Mouse (Mus musculus) forelimb bud, embryonic 11.5 days (tissue): Measurements from ENCODE around the gene Gpat3.

Experiments
- DNase-seq: peaks from one replicate; pipeline ENCODE4 v3.0.0-alpha.2; 2012; ENCODE audit warnings: low read depth, low spot score

Gene Gpat3

DNA sequence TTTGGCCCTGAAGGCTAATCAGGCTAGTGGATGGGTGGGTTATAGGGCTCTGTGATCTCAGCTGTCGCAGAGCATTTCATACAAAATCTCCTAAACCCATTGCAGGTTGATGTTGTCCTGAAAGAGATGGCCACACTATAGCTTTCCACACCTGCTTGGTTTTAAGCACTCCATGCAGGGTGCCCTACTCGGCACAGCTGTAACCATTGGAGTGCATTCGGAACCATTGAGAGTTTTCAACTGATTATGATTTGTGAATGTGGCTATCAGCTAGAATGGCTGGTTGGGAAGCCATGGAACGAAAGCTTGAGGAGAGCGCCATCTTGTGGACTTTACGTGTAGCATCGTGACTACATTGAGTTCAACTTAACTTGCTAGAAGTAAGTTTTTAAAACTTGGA, 69.5 kb downstream of the Gpat3 start:
- DNase-seq: peak; percentile 69

DNA sequence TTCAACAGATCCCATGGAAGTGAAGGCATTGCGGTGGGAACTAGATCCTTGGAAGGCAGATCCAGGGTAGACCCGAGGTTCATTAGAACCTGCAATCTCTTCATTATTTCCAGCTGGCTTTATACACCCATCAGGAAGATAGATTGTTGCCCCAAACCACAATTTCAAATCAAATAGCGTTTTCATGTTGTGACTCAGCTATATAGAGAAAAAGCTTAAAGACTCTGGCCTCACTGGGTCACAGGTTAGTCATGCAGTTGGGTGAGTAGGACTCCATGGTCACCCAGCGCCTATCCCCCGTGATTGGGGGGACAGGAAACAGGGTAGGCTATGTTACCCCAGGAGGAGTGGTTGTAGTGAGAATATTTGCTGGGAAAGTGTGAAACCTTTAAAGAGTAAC, 69.9 kb downstream of the Gpat3 start:
- no peak for DNase-seq

DNA sequence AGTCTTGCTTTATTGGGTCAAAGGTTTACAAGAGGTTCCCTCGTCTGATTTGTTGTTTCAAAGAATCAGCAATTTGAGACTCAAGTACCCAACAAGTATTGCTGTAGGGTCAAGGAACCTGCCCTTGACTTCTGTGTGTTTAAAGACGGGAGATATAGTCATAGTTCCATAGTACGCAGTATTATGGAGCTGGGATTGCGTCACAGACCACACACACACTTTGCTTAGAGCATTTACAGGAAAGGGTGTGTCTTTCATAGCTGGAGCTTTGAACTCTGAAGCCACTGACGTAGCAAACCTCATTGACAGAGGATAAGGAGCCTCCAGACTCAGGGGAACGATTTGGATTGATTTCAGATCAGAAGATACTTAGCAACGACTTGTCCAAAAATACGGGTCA, 70.9 kb downstream of the Gpat3 start:
- DNase-seq: no peak

DNA sequence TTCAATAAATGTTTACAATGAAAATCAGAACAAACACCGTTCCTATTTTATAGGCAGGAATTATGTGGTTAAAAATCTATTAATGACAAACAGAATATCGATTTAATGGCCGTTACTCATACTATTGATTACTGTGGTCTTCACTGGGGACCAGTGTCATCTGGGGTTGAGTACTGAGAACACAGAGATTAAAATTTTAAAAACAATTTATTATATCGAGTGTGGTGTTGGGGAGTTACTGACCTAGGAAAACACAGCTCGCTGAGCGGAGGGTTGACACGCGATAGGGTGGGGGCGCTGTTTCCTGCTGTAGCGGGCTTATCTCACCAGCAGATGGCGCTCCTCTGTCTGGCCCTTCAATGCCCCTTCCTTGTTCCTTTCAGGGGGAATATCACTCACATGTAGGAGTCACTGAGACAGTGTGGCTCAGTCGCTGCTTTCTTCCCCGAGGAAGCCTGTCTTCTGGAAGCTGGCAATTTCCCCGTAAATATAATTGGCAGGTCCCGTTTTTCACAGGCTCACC, 71.8 kb downstream of the Gpat3 start:
- peak; percentile 62 for DNase-seq

DNA sequence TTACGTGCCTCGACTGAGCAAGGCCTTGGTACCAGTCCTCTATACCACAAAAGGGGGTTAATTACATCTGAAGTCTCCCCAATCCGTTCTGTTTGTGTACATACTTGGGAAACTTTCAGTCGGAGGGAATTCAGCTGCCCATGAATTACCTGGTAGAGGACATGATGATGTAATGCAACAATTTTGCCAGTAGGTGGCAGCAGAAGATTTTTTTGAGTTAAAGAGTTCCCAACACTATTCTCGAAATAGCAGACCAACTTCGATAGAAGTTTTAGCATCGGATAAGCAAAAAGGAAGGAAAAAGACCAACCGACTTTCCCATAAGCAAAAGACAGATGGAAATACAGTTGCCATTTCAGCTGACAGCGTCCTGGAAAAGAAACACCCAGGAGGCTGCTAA, 73.6 kb downstream of the Gpat3 start:
- DNase-seq: peak; percentile 80

DNA sequence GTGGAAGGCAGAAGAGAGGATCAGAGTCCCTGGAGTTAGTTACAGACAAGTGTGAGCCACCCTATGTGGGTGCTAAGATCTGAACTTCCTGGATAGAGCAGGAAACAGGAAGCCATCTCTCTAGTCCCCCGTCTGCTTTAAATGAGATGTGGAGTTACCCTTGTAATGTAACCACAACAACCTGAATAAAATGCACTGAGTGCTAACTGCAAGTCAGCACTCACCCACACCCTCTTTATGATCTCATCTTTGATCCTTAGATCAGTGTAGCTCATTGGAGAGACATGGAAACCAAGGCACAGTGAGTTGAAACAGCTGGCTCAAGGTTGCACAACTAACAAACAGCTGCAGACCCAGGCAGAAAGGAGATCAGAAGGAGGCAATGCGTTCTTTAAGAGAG, 84.2 kb downstream of the Gpat3 start:
- no peak for DNase-seq

DNA sequence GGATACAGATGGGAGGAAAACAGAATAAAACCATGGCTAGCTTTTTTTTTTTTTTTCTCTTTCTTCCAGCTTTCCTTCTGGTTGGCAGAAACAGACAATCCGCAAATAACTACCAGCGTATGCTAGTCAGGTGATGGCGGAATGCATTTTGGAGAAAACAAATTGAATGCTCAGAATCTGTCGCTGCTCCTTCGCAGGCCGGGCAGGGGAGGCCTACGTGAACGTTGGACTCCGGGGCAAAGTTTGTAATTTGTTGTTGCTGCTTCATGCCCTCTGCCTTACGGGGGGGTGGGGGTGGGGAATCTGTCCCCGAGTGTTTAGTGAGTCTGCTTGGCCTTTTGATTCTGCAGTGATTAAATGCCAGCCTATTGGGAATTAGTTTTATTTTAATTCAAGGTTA, 98.2 kb downstream of the Gpat3 start:
- DNase-seq: no peak

DNA sequence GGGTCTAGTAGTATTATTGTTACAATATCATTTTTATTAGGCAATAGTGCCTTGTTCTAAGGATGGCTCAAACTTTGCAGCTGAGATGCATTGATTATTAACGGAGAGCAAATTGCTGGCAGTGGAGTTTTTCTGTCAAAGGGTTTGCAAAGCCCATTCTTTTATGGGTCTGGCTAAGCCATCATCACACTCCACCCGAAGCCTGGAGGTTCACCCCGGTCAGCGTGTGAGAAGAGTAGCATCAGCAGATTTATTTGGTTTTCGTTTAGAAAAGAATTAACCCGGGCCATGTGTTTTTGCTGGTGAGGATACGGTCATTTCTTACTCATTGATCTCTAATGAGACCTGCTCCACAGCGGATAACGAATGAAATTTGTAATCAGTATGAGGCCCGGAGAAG, 99.8 kb downstream of the Gpat3 start:
- no peak for DNase-seq
